Mouse (Mus musculus) induced T-regulatory cell, adult 2 months (primary cell): Measurements from ENCODE around the gene Braf.
A peak's percentile ranks its signal among the peaks of the same experiment; 100 is the strongest.

Experiments
- DNase-seq: peaks from one replicate; pipeline ENCODE4 v3.0.0-alpha.2; 2012; ENCODE audit warnings: low read depth

Gene Braf

DNA sequence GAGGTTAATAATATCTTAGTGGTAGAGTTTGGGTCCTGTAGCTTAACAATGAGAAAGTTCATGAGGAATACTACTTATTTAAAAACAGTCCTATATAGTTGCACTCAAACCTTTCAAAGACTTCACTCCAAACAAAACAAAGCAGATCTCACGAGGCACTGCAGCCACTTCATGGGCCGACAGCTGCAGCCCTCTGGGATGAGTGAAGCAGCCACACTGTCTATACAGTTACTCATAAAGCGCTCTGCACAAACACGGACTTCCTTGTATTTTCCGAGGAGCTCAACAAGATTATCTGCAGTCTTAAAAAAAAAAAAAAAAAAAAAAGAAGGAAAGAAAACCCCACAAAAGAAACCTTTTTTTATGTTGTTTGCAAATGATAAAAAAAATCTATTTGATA lies 117.9 kb downstream of the Braf start:
- no peak for DNase-seq

DNA sequence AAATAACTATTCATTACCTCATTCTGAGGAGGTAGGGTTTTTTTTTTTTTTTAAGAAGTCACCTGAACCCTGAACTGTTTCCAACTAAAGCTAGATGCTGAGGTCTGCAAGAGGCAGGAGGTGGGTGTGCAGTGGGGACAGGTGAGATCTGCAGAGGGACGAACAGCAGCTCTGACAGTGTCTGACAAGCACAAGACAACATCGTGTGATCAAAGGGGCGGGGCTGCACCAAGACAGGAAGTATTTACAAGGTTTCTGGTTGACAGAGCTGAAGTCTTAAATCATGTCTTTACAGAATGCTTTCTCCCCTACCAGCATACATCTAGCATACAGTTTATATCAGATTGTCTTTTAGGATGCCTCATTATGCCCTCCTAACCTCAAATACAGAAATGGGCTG lies 118.4 kb downstream of the Braf start:
- DNase-seq, result peak; percentile 74

DNA sequence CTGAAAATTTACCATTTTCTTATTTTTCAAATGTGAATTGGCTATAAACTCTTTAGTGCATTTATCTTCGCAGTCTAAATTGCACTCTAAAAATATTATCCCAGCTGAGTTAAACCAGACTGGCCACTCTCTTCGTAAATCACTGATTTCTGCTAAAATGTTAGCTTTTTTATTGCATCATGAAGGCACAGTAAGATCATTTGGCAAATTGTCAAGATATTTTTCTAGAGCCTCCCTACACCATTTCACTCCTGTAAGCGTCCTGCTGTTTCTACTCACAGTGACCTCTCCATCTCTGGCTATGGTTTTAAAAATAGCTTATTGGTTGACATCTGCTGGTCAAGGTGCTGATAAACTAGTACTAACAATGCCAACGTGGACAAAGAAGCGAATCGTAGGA lies 119.2 kb downstream of the Braf start:
- no peak for DNase-seq

DNA sequence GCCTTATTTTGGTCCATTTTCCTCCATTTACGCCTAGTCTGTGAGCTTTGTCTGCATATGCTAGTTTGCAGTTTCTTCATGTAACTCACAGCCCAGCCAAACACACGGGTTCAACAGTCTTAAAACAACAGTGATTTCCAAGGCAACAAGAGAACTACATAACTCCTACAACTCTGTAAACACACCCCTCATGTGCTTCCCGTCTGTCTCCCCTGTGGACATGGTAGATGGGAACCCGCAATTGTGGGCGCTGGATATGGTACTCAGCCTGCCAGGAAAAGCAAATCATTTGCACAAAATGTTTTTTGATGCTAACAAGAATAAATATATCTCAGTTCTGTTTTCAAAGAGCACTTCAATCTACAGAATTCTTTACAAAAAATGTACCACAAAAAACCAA lies 120.7 kb downstream of the Braf start:
- no peak for DNase-seq

DNA sequence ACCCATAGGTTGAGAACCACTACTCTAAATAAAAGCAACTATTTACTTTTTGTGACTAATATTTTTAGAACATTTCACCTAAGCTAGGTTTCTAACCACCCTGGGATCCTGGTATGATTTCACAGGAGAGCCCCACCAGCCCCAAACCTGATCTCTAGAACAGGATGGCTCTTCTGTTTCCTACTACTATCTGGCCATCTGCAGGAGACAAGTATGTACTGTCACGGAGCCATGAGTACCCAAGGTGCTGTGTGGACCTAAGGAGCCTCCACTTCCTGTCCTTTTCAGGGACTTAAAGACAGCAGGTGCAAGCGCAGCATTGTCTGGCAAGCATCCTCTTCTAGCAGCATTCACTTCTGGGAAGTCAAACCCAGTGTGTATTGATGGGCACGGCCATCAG lies 123.4 kb downstream of the Braf start:
- no peak for DNase-seq

DNA sequence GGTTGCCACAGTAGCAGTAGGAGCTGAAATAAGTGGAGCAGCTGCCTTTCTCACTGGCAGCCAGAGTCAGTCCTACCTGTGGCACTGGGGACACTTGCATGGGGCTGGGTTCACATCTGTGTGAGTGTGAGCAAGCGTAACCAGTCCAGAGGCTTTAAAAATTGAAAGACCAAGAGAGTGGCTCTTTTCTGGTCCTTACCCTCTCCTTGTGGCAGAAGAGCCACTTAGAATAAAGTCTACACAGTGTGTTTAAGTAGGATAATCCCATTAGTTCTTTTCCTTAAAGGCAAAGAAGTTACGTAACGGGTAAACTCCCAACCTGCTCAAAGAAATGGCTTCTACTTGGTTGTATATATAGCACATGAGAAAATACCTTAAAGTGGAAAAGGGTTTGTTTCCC lies 124.4 kb downstream of the Braf start:
- no peak for DNase-seq

DNA sequence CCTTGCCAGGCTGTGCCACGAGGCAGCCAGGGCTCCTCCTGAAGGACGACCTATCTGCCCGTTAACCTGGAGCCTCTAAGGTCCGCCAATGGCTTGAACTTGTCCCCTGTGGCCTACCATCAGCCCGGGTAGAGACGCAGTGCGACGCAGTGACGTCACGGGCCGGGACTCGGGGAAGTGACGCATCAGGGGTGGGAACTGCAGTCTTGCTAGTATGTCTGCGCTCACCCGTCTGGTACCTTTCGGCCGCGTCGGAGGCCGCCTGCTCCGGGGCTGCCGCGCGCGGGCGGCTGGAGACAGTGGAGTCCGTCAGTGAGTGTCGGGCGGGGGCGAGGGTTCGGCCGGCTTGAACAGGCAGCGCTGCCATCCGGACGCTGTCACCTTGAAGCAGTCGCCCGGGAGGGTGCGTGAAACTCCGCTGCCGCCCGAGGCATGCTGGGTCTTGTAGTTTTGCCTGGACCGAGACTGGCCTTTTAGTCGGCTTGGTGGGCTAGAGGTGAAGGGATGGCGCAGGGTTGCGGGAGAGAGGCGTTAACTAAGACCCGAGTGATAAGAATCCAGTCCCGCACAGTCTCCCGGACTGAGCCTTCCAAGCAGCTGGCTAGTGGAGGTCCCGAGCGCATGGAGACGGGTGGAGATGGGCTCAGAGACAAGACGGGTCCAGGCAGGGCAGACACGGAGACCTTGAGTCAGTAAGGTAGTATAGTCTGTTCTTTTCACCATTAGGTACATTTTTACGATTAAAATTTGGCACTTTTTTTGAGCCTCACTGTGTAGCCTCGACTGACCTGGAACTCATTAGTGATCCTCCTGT lies 132.7 kb downstream of the Braf start, which contains the start of gene Ndufb2:
TSS of gene Ndufb2 (plus strand) at position 174 of the 814 bp plus-strand sequence.
- peak; percentile 97 for DNase-seq

DNA sequence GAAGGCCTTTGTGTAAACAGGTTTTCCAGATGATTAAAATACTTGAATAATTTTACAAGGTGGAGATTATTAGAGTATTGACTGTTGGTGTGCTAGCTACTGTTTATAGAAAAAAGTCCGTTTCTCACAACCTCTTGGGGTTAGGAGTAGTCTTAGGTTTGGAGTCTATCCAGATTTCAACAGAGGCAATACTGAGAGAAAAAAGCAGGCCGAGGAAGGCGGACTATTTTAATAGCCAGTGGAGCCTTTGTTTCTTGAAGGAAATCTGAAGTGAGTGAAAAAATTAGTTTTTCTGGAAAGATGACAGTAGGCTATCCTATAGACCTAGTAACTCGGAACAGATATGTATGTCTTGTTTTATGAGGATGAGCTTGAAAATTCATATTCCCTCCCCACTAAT lies 133.8 kb downstream of the Braf start:
- peak; percentile 12 for DNase-seq

DNA sequence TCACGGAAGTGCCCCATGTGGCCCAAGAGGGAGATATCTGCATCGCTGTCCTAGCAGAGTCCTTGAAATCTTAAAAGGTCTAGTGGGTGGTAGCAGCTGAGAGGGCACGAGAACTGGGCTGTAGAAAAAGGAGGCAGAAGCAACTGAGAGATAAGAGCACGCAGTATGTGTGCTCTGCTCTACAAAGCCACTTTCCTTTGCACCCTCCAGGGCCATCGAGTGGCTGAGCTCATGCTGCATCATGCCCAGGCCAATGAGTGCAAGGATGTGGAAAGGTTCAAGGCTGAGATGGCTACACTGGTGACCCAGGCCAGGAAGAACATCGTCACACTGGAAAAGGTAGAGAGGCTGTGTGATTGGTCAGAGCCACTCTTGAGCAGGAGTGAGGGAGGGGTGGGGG lies 139.7 kb downstream of the Braf start, which contains the start of gene Gm42420:
TSS of gene Gm42420 (plus strand) at position 237 of the 400 bp plus-strand sequence.
- no peak for DNase-seq

DNA sequence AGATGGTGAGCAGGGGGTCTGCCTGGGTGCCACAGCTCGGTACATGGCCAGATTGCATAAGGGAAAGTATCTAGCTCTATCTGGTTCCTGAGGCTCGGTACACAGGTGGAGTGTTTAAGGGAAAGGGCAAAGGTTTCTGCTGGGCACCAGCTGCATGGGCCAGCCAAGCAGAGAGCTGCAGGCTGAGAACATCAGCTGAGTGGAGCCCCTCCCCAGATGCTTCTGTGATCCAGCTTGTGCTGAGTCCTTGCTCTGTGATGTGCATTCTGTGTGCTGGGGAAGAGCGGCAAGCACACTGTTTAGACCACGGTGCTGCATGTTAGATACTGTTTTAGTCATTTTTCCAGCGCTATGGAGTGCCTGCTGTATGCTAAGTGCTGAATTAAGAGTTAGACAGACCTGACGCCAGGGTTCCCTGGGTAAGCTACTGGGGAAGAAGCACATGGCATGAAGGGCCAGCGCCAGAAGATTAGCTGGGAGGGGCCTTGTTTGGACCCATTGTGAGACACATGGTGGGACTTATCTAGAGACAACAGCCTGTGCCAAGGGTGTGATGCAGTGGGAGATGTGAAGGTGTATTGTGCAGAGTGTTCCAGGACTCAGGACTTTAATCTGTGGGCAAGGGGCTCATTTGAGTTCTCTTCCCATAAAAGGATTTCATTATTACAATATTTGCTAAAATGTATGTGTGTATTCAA lies 144.0 kb downstream of the Braf start:
- no peak for DNase-seq

DNA sequence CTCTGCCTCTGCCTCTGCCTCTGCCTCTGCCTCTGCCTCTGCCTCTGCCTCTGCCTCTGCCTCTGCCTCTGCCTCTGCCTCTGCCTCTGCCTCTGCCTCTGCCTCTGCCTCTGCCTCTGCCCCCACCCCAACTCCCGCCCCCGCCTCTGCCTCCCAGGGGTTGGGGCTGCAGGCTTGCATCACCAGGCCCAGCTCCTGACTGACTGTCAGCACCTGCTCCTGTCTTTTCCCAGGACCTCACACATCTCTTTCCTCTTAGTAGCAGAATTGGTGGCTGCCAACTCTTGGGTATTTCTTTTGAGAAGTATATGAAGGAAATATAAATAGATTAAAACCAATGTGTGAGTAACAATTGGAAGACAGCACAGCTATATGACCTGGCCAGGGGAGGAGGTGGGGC lies 144.7 kb downstream of the Braf start:
- DNase-seq, result no peak

DNA sequence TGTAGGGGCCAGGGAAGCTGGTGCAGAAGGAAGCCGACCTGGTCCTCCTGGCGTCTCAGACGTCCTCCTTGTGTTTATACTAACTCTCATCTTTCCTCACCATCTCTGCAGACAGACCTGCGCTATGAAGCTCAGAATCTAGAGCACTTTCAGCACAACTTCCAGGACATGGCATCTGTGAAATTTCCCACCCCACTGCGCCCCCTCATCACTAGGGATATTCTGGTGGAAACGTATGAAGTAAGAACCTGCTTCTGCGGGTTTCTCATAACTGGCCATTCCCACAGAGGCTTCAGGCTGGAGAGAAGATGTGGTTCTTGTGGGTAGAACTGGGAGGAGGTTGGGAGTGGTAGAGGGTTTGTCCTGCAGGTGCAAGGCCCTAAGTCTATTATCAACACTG lies 145.7 kb downstream of the Braf start:
- no peak for DNase-seq

DNA sequence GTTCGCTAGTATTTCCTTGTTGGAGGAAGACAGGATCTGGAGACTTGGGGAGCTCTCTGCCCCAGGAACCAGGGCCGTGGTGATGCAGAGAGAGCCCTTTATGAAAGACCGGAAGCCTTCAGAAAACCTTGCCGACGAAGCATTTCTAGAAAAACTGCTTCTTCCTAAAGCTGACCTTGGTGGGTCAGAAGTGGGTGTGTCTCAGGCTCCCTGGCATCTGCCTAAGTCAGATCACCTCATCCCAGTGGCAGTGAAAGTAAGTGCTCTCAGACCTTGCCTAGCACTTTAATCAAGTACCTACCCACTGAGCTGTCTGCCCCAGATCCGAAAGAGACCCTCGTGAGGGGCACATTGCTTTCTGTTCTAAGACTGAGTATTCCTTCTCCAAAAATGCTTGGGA lies 150.3 kb downstream of the Braf start:
- DNase-seq, result peak; percentile 23

DNA sequence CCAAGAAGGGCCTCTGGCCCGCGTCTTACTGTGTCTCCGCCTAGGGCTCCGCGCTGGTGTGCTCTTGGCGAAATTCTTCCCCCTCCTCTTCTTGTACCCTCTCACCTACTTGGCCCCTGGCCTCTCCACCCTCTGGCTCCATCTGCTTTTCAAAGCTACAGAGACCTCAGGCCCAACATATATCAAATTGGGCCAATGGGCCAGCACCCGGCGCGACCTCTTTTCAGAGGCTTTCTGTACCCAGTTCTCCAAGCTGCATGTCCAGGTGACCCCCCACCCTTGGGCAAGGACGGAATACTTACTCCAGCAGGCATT lies 150.8 kb downstream of the Braf start:
- DNase-seq, result no peak

DNA sequence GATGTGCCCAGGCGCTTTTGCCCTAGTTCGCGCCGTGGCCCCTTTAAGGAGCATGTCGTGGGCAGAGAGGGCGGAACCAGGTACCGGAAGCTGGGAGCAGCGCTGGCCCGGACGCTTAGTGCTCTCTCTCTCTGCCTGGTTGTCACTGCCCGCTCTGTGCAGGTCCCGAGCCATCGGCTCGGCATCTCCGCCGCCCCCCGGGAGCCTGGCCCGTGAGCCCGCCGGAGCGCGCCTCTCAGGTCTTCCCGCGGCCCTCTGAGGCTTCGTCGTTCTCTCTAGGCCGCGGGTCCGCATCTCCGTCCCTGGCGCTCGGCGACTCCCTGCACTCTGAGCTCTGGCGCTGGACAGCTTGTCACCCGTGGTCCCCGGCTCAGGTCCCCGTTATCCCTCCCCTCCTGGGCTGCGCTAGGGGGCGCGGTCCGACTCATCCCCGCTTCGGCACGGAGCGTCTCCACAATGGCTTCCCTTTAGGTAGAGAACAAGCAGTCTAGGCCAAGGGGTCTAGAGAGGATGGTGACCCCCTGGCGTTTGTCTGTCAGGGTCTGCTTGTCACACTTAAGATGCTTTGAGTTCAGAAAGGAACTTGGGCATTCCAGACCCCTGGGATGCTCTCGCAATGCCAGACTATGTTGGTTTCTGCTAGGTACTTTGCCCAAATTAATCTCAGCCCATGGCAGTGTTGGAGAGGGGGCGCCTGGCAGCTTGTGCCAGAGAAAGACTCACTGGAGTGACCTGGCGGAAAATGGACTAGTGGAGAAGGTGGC lies 151.3 kb downstream of the Braf start, which contains the start of gene Adck2:
TSS of gene Adck2 (plus strand) at position 83 of the 764 bp plus-strand sequence.
- peak; percentile 89 for DNase-seq

DNA sequence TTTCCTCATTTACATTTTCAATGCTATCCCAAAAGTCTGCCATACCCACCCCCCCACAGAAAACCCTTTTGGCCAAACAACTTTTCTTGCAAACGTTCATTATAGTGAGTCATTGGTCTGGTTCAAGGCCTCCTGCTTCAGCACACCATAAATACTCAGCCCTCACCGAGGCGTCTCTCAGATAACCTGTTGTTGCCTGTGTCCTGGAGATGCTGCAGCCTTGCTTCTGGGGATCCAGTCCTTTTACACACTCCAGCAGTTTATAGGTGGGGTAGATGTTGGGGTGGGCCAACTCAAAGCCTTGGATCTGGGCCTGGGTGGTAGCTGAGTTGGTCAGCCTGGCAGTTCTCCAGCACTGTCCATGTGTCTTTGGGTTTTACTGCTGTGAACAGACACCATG lies 154.8 kb downstream of the Braf start:
- no peak for DNase-seq

DNA sequence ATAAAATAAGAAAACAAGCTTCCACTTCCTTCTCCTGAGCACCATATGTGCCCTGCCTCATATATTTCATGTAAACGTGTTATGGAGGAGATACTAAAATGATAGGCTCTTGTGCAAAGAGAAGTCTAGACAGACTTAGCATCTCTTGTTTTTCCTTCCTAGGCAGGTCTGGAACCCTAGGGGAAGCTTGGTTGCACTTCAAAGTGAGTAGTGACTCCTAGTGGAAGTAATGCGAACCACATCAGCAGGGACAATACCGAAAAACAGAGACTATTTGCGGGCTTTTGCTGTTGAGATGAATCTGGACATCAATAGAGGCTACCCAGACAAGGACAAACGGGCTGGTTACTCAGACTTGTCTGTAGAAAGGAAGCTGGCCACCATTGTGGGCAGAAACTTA lies 157.7 kb downstream of the Braf start:
- peak; percentile 72 for DNase-seq

DNA sequence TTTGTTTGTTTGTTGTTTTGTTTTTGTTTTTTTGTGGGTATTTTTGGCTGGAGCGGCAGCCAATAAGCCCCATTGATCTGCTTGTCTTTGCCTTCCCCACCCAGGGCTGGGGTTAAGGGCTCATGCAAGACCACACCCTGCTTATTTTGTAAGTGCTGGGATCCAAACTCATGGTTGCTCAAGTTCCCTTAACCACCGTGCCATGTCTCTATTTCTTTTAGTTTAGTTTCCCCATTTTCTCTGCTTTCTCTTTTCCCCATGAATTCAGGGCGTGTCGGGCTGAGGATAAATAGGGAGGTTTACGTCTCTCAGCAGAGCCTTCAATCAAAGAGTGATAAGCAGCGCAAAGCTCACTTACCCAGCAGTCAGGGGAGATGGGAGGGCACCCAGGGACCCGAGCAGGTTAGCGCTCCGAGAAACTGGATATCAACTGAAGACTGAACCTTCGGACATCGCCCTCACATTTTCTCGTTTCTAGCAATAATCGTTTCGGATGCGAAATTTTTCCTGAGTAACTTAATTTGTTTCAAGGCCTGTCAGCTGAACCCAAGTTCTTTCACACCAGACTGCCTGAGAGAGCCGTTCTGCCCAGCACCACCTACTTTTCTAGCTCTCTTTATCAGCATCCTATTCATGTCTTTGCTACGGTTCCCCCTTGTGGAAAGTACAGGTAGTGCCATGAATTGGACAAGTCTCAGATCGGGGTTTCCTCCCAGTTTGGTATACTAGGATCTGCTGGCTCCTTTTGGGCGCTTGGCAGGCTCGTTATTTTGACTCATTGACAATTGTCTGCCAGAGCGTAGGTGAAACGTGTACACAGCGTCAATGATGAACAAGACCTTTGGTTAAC lies 162.9 kb downstream of the Braf start:
- DNase-seq, result peak; percentile 90

DNA sequence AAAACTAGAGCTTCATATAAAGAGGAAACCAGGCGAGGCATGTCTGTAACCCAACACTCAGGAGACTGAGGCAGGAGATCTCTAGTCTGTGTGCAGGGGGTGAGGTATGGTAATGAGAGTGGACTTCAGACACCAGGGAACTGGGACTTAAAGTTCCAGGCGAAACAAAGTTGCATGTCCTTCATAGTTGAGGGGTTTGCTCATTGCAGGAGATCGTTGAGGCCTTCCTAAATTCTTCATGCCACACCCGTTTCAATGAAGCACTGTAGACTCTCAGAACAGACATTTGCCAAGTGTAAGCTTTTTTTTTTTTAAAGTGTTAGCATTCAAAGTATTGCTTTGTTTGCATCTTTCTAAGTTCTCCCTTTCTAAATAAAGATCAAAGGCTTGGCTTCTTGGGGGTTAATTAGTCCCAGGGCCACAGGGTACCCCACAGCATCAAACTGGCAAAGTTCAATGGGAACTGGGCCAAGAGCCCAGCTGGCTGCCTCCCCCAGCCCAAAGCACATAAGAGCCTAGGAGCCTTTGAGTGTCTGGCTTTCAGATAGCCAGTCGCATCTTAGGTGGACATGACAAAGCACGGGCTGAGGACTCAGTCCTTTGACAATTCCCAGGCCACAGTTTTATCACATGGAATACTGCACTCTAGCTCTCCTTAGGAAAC lies 165.9 kb downstream of the Braf start:
- DNase-seq, result no peak

DNA sequence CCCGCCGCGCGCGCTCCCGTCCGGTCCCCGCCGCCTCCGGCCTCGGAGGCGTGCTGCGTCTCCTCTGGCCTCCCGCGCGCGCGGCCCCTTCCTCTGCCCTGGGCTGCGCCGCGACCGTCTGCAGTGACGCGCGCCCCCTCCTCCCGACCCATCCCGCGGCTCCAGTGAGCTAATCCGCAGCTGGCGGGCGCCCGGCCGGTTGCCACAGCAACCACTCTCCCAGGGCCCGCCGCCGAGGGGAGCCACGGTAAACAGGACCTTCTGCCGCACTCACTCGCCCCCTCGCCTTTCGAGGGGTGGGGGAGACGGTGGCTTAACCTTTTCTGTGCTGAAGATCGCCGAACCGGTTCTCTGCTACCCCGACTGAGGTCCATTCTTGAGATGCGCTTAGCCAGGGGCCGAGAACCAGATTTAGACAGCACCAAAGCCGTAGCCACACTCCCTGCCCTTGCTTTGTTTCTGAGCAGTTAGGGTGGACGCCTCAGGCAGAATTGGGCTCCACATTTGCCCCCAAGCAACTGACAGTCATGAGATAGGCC lies 167.5 kb downstream of the Braf start, which contains the start of gene Dennd2a:
TSS of gene Dennd2a (minus strand) at position 145 of the 539 bp plus-strand sequence.
- DNase-seq, result no peak
